Mouse (Mus musculus) embryonic fibroblast, embryonic 13.5 days (primary cell): ENCODE measurements around the gene Gm47985.

ENCODE experiments used
- CTCF ChIP-seq: IDR thresholded peaks from 2 replicates; pipeline ENCODE4 v1.5.1; 2011; ENCODE audit warnings: mild to moderate bottlenecking, control low read depth, low read length, moderate library complexity, borderline replicate concordance; ENCODE audit not compliant: insufficient read depth
- POLR2A ChIP-seq: IDR thresholded peaks from 2 replicates; pipeline ENCODE4 v1.6.1; 2011; ENCODE audit warnings: low read depth, mild to moderate bottlenecking, control low read depth, low read length, moderate library complexity

- no peak for TF ChIP-seq CTCF
- no peak for TF ChIP-seq POLR2A
Observed at GRCm38 (mm10) chr1:151166031-151166430, 16.3 kb upstream of the Gm47985 start.
